In genomic region chr1:180940776-180941460, GRCm38 (mm10) we compare ENCODE assay signal across 10 mouse cellular contexts. TPM values are rescaled to one million over a fixed set of nuclear protein-coding genes. Genes with fewer than 3 reads are reported as not detected.
DNase-seq lines count a peak whose midpoint lies in the region; ATAC-seq lines count a peak whose summit lies in the region.
"Had no signal": no experiment of that assay in that cellular context is flagged by ENCODE, and none has a peak within 500 bp of the region (broad histone marks: within the 10 kb centered on the region; RNA-seq: fewer than 3 reads in every experiment).

No protein-coding gene starts in this region.

- H3K27me3 ChIP-seq in heart, embryonic 11.5 days (ENCODE audit: control insufficient read depth, insufficient read depth, low read length), result peaks cover 18% of the 10 kb centered on the region
- H3K27me3 ChIP-seq in liver, embryonic 11.5 days (replicated peaks; ENCODE audit: control insufficient read depth, insufficient read depth, low read length), result peaks cover 4% of the 10 kb centered on the region

- WGBS in heart, embryonic 11.5 days (ENCODE audit: insufficient replicate concordance), result 80% methylated on average over 7 of the region's 7 CpGs
- WGBS in liver, embryonic 11.5 days, result 72% methylated on average over 7 of the region's 7 CpGs

- H3K36me3 ChIP-seq in heart, embryonic 11.5 days (ENCODE audit: control insufficient read depth, insufficient read depth, low read length), result no peaks in the 10 kb centered on the region
- no peaks in the 10 kb centered on the region for H3K36me3 ChIP-seq in liver, embryonic 11.5 days (ENCODE audit: control insufficient read depth, insufficient read depth, low read length)

- peak overlapping the region; percentile 99 for H3K4me2 ChIP-seq in heart, embryonic 11.5 days
- H3K4me2 ChIP-seq in liver, embryonic 11.5 days, result peak overlapping the region; percentile 99

- no peak for ATAC-seq in heart, embryonic 11.5 days (replicated peaks; ENCODE audit: insufficient number of reproducible peaks, low FRiP score, low TSS enrichment)
- no peak for ATAC-seq in liver, embryonic 11.5 days (replicated peaks; ENCODE audit: low FRiP score)
- ATAC-seq in cerebellum, adult (ENCODE audit: insufficient number of reproducible peaks, low FRiP score, low TSS enrichment), result no peak

- DNase-seq in heart, adult 8-10 months (ENCODE audit: low spot score), result no peak
- DNase-seq in thymus, postnatal 0 days (ENCODE audit: low spot score), result peak; percentile 50
- DNase-seq in thymus, adult 18-20 months, result no peak
- DNase-seq in liver, embryonic 11.5 days (ENCODE audit: low spot score), result no peak
- no peak for DNase-seq in embryo, embryonic 10 days (ENCODE audit: low spot score)
- no peak for DNase-seq in spleen, postnatal 4 days (ENCODE audit: low spot score in 2 of 2)
- DNase-seq: right cerebral cortex, postnatal 4 days had no signal

- no peak overlapping the region for H3K27ac ChIP-seq in heart, embryonic 11.5 days (ENCODE audit: low read depth, low read length)
- 0 out of 2 replicates have a peak overlapping the region, but pooled peaks have one; percentile 21 for H3K27ac ChIP-seq in liver, embryonic 11.5 days (ENCODE audit: low read depth, low read length)

- no peaks in the 10 kb centered on the region for H3K9me3 ChIP-seq in heart, embryonic 11.5 days (replicated peaks; ENCODE audit: control insufficient read depth, low read length)
- H3K9me3 ChIP-seq in liver, embryonic 11.5 days (ENCODE audit: control insufficient read depth, low read length), result no peaks in the 10 kb centered on the region

- peaks cover 17% of the 10 kb centered on the region for H3K4me1 ChIP-seq in heart, embryonic 11.5 days (ENCODE audit: control insufficient read depth, insufficient read depth, low read length)
- H3K4me1 ChIP-seq in liver, embryonic 11.5 days (replicated peaks; ENCODE audit: control insufficient read depth, insufficient read depth, low read length), result peaks cover 36% of the 10 kb centered on the region

- no peak overlapping the region for H3K4me3 ChIP-seq in heart, embryonic 11.5 days (ENCODE audit: low read depth, low read length)
- peak overlapping the region; percentile 90; the same call in 1 of the 2 replicates for H3K4me3 ChIP-seq in liver, embryonic 11.5 days (ENCODE audit: low read depth, low read length)

- H3K9ac ChIP-seq in heart, embryonic 11.5 days (ENCODE audit: low read depth, low read length), result no peak overlapping the region
- H3K9ac ChIP-seq in liver, embryonic 11.5 days (ENCODE audit: low read depth, low read length), result no peak overlapping the region

RNA-seq across cellular contexts. Expression of gene Tmem63a, which starts 1.2 kb away (rescaled TPM):
- 5.8 and 6.7 TPM in 2 replicates for polyA plus RNA-seq in heart, embryonic 11.5 days (2014; fragmentation: Nextera tagmentation; extraction: Ambion mirVana)
- total RNA-seq in heart, adult 8-10 months (2022), result 10 to 100 TPM; 12.3 to 15.1 (median 13.9) TPM
- polyA plus RNA-seq in thymus, postnatal 0 days (2015; fragmentation: Nextera tagmentation; extraction: Ambion mirVana), result 13.8 and 14.4 TPM in 2 replicates
- polyA plus RNA-seq in liver, embryonic 11.5 days (2014; fragmentation: Nextera tagmentation; extraction: Ambion mirVana), result 7.8 and 8.3 TPM in 2 replicates

RNA-seq across cellular contexts. Expression of gene Lefty1, which starts 6.1 kb away (rescaled TPM):
- polyA plus RNA-seq in heart, embryonic 11.5 days (2014; fragmentation: Nextera tagmentation; extraction: Ambion mirVana), result 1.2 and 1.3 TPM in 2 replicates
- 1 to 10 TPM in 1 of 4 experiments, under 1 TPM in 3; 0.43 to 1.2 (median 0.65) TPM for total RNA-seq in heart, adult 8-10 months (2022)
- polyA plus RNA-seq in thymus, postnatal 0 days (2015; fragmentation: Nextera tagmentation; extraction: Ambion mirVana), result 1.7 and 2.9 TPM in 2 replicates
- 7.3 and 9.5 TPM in 2 replicates for polyA plus RNA-seq in liver, embryonic 11.5 days (2014; fragmentation: Nextera tagmentation; extraction: Ambion mirVana)

RNA-seq across cellular contexts. Expression of gene Pycr2, which starts 36.8 kb away (rescaled TPM):
- polyA plus RNA-seq in heart, embryonic 11.5 days (2014; fragmentation: Nextera tagmentation; extraction: Ambion mirVana), result 64.3 and 72.5 TPM in 2 replicates
- total RNA-seq in heart, adult 8-10 months (2022), result 10 to 100 TPM; 11.6 to 13.5 (median 13.3) TPM
- polyA plus RNA-seq in thymus, postnatal 0 days (2015; fragmentation: Nextera tagmentation; extraction: Ambion mirVana), result 142 and 147 TPM in 2 replicates
- polyA plus RNA-seq in liver, embryonic 11.5 days (2014; fragmentation: Nextera tagmentation; extraction: Ambion mirVana), result 162 and 171 TPM in 2 replicates

RNA-seq across cellular contexts. Expression of gene Lefty2, which starts 48.0 kb away (rescaled TPM):
- polyA plus RNA-seq in heart, embryonic 11.5 days (2014; fragmentation: Nextera tagmentation; extraction: Ambion mirVana), result not detected in 2 replicates
- not detected for total RNA-seq in heart, adult 8-10 months (2022)
- polyA plus RNA-seq in thymus, postnatal 0 days (2015; fragmentation: Nextera tagmentation; extraction: Ambion mirVana), result 0.86 and 0.98 TPM in 2 replicates
- not detected in 2 replicates for polyA plus RNA-seq in liver, embryonic 11.5 days (2014; fragmentation: Nextera tagmentation; extraction: Ambion mirVana)
- polyA plus RNA-seq: kidney, embryonic 14.5 days had no signal
